Mouse (Mus musculus): ENCODE results near the gene Il10. TPM values are rescaled to one million over a fixed set of nuclear protein-coding genes. Genes with fewer than 3 reads are reported as not detected.

Il10 gene
- polyA plus RNA-seq (2016; fragmentation: Nextera tagmentation; extraction: Ambion mirVana) = not detected in 2 replicates

DNA sequence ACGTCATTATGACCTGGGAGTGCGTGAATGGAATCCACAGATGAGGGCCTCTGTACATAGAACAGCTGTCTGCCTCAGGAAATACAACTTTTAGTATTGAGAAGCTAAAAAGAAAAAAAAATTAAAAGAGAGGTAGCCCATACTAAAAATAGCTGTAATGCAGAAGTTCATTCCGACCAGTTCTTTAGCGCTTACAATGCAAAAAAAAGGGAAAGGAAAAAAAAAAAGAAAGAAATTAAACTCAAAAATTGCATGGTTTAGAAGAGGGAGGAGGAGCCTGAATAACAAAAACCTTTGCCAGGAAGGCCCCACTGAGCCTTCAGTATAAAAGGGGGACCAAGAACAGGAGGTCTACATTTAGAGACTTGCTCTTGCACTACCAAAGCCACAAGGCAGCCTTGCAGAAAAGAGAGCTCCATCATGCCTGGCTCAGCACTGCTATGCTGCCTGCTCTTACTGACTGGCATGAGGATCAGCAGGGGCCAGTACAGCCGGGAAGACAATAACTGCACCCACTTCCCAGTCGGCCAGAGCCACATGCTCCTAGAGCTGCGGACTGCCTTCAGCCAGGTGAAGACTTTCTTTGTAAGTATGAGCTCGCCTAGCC lies at the start of gene Il10:
Gene Il10 (plus strand): TSS at position 354 of the 607 bp plus-strand sequence.
- 0 out of 2 replicates have a peak, but pooled peaks cover 6% of the 10 kb centered on the region for H3K27me3 ChIP-seq
- no peak within 1 kb of the TSS for H3K27ac ChIP-seq (replicated peaks)
- WGBS = 78% methylated on average over 8 of the region's 8 CpGs
- no peaks in the 10 kb centered on the region for H3K9me3 ChIP-seq
- no peak within 1 kb of the TSS for H3K4me2 ChIP-seq (replicated peaks)
- no peaks in the 10 kb centered on the region for H3K36me3 ChIP-seq
- H3K9ac ChIP-seq (replicated peaks) = no peak within 1 kb of the TSS
- no peak for ATAC-seq (ENCODE audit: low FRiP score, low read depth)
- no peak within 1 kb of the TSS for H3K4me3 ChIP-seq
- H3K4me1 ChIP-seq = no peaks in the 10 kb centered on the region

GRCm38 (mm10) chr1:130979455-130979854 lies 40.2 kb upstream of the Il10 start:
- no peak overlapping the region for H3K4me2 ChIP-seq (replicated peaks)
- H3K4me1 ChIP-seq = no peaks in the 10 kb centered on the region
- H3K36me3 ChIP-seq = no peaks in the 10 kb centered on the region
- 67% methylated on average over 1 of the region's 1 CpGs for WGBS
- no peak overlapping the region for H3K9ac ChIP-seq (replicated peaks)
- no peak overlapping the region for H3K27ac ChIP-seq (replicated peaks)
- H3K9me3 ChIP-seq = no peaks in the 10 kb centered on the region
- no peak overlapping the region for H3K4me3 ChIP-seq
- no peak for ATAC-seq (ENCODE audit: low FRiP score, low read depth)
- H3K27me3 ChIP-seq = no peaks in the 10 kb centered on the region

GRCm38 (mm10) chr1:130984441-130984840 lies 35.2 kb upstream of the Il10 start:
- 60% methylated on average over 7 of the region's 7 CpGs for WGBS
- H3K4me3 ChIP-seq = no peak overlapping the region
- H3K27me3 ChIP-seq = no peaks in the 10 kb centered on the region
- no peaks in the 10 kb centered on the region for H3K36me3 ChIP-seq
- no peak for ATAC-seq (ENCODE audit: low FRiP score, low read depth)
- no peak overlapping the region for H3K9ac ChIP-seq (replicated peaks)
- no peaks in the 10 kb centered on the region for H3K9me3 ChIP-seq
- H3K4me1 ChIP-seq = no peaks in the 10 kb centered on the region
- no peak overlapping the region for H3K27ac ChIP-seq (replicated peaks)
- no peak overlapping the region for H3K4me2 ChIP-seq (replicated peaks)

GRCm38 (mm10) chr1:130987001-130987400 lies 32.6 kb upstream of the Il10 start:
- WGBS = 92% methylated on average over 5 of the region's 5 CpGs
- no peak overlapping the region for H3K4me3 ChIP-seq
- H3K4me1 ChIP-seq = no peaks in the 10 kb centered on the region
- no peak for ATAC-seq (ENCODE audit: low FRiP score, low read depth)
- no peak overlapping the region for H3K27ac ChIP-seq (replicated peaks)
- no peak overlapping the region for H3K4me2 ChIP-seq (replicated peaks)
- no peaks in the 10 kb centered on the region for H3K9me3 ChIP-seq
- no peaks in the 10 kb centered on the region for H3K36me3 ChIP-seq
- H3K9ac ChIP-seq (replicated peaks) = no peak overlapping the region
- H3K27me3 ChIP-seq = no peaks in the 10 kb centered on the region

GRCm38 (mm10) chr1:130987418-130987817 lies 32.2 kb upstream of the Il10 start:
- H3K9ac ChIP-seq (replicated peaks) = no peak overlapping the region
- H3K4me2 ChIP-seq (replicated peaks) = no peak overlapping the region
- no peaks in the 10 kb centered on the region for H3K36me3 ChIP-seq
- H3K27ac ChIP-seq (replicated peaks) = no peak overlapping the region
- no peaks in the 10 kb centered on the region for H3K4me1 ChIP-seq
- H3K27me3 ChIP-seq = no peaks in the 10 kb centered on the region
- no peak for ATAC-seq (ENCODE audit: low FRiP score, low read depth)
- H3K4me3 ChIP-seq = no peak overlapping the region
- H3K9me3 ChIP-seq = no peaks in the 10 kb centered on the region

GRCm38 (mm10) chr1:130989331-130989730 lies 30.3 kb upstream of the Il10 start:
- no peaks in the 10 kb centered on the region for H3K4me1 ChIP-seq
- no peaks in the 10 kb centered on the region for H3K9me3 ChIP-seq
- 87% methylated on average over 3 of the region's 3 CpGs for WGBS
- H3K4me3 ChIP-seq = no peak overlapping the region
- ATAC-seq (ENCODE audit: low FRiP score, low read depth) = no peak
- H3K27ac ChIP-seq (replicated peaks) = no peak overlapping the region
- H3K36me3 ChIP-seq = no peaks in the 10 kb centered on the region
- H3K4me2 ChIP-seq (replicated peaks) = no peak overlapping the region
- no peaks in the 10 kb centered on the region for H3K27me3 ChIP-seq
- H3K9ac ChIP-seq (replicated peaks) = no peak overlapping the region

DNA sequence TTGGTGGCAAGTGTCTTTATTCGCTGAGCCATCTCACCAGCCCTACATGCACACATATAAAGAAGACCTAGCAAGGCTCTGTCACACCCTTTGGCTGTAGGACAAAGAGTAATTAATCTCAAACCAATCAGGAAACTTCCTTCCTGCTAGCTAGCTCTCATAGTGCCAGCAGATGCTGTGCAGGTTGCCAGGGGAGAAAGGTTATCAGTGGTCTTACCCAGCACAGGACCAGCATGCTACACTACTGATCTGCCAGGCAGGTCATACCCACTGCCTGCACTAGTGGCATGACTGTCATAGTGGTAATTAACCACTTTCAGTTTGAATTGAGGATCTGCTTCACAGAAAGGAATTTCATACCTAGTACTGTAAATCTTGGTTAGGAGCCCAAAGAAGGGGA lies 29.2 kb upstream of the Il10 start:
- Histone ChIP-seq H3K27ac (replicated peaks) (no peak overlapping the region), H3K9me3 (no peaks in the 10 kb centered on the region), H3K4me2 (replicated peaks) (no peak overlapping the region), H3K27me3 (no peaks in the 10 kb centered on the region), H3K9ac (replicated peaks) (no peak overlapping the region), H3K4me1 (no peaks in the 10 kb centered on the region), H3K36me3 (no peaks in the 10 kb centered on the region), H3K4me3 (no peak overlapping the region)
- WGBS = 97% methylated on average over 1 of the region's 1 CpGs
- ATAC-seq (ENCODE audit: low FRiP score, low read depth) = no peak

- no peaks in the 10 kb centered on the region for H3K9me3 ChIP-seq
- no peaks in the 10 kb centered on the region for H3K27me3 ChIP-seq
- no peak overlapping the region for H3K27ac ChIP-seq (replicated peaks)
- WGBS = 89% methylated on average over 9 of the region's 9 CpGs
- no peak for ATAC-seq (ENCODE audit: low FRiP score, low read depth)
- no peak overlapping the region for H3K4me2 ChIP-seq (replicated peaks)
- H3K4me1 ChIP-seq = no peaks in the 10 kb centered on the region
- H3K4me3 ChIP-seq = no peak overlapping the region
- no peaks in the 10 kb centered on the region for H3K36me3 ChIP-seq
- no peak overlapping the region for H3K9ac ChIP-seq (replicated peaks)
Observed at GRCm38 (mm10) chr1:130993574-130994154, 26.0 kb upstream of the Il10 start.

DNA sequence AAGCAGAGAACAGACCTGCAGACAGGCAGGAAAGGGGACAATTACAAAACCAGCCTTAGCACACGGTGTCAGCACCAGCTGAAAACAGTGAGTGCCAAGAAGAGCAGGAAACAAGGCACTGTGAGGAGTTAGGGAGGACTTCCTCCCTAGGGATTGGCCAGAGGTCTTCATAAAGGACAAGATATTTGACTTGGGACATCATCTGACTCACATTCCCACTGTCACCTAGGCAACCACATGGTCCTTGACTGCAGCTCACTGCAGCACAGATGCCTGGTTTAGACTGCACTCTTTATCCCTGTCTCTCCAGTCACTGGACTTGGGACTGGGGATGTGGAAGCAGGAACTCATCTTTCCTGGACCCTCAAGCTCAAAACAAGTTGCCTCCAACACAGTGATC lies 24.1 kb upstream of the Il10 start:
- no peak overlapping the region for H3K4me2 ChIP-seq (replicated peaks)
- no peaks in the 10 kb centered on the region for H3K9me3 ChIP-seq
- no peak for ATAC-seq (ENCODE audit: low FRiP score, low read depth)
- no peak overlapping the region for H3K9ac ChIP-seq (replicated peaks)
- no peaks in the 10 kb centered on the region for H3K4me1 ChIP-seq
- WGBS = 63% methylated on average over 1 of the region's 1 CpGs
- no peaks in the 10 kb centered on the region for H3K27me3 ChIP-seq
- H3K36me3 ChIP-seq = no peaks in the 10 kb centered on the region
- no peak overlapping the region for H3K4me3 ChIP-seq
- H3K27ac ChIP-seq (replicated peaks) = no peak overlapping the region

GRCm38 (mm10) chr1:130996356-130996755 lies 23.3 kb upstream of the Il10 start:
- Histone ChIP-seq H3K4me1 (no peaks in the 10 kb centered on the region), H3K4me3 (no peak overlapping the region), H3K9ac (replicated peaks) (no peak overlapping the region), H3K4me2 (replicated peaks) (no peak overlapping the region), H3K27me3 (no peaks in the 10 kb centered on the region), H3K9me3 (no peaks in the 10 kb centered on the region), H3K27ac (replicated peaks) (no peak overlapping the region), H3K36me3 (no peaks in the 10 kb centered on the region)
- ATAC-seq (ENCODE audit: low FRiP score, low read depth) = no peak
- WGBS = 93% methylated on average over 10 of the region's 10 CpGs

- 85% methylated on average over 4 of the region's 4 CpGs for WGBS
- ATAC-seq (ENCODE audit: low FRiP score, low read depth) = no peak
Observed at GRCm38 (mm10) chr1:130997441-130997840, 22.2 kb upstream of the Il10 start.

DNA sequence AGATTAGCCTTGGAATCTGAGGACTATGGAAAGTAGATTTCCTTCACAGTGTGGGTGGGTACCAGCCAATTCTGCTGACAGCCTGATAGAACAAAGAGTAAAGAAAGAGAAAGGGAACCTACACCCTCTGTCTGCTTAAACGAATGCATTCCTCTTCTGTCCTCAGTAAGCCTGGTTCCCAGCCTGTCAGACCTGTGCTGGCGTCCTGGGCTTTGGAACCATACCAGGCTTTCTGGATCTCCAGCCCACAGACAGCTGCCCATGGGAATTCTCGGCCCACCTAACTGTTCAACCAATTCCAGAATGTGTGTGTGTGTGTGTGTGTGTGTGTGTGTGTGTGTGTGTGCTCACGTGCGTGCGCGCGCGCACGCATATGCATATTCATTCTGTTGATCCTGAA lies 21.3 kb upstream of the Il10 start:
- ATAC-seq (ENCODE audit: low FRiP score, low read depth) = no peak
- WGBS = 90% methylated on average over 10 of the region's 10 CpGs
- H3K4me3 ChIP-seq = no peak overlapping the region

More at GRCm38 (mm10) chr1:130997441-130997840, 22.2 kb upstream of the Il10 start:
- H3K36me3 ChIP-seq = no peaks in the 10 kb centered on the region
- H3K4me2 ChIP-seq (replicated peaks) = no peak overlapping the region
- H3K4me3 ChIP-seq = no peak overlapping the region
- H3K27ac ChIP-seq (replicated peaks) = no peak overlapping the region
- no peaks in the 10 kb centered on the region for H3K27me3 ChIP-seq
- H3K4me1 ChIP-seq = no peaks in the 10 kb centered on the region
- H3K9ac ChIP-seq (replicated peaks) = no peak overlapping the region
- H3K9me3 ChIP-seq = no peaks in the 10 kb centered on the region

GRCm38 (mm10) chr1:130999708-131000107 lies 19.9 kb upstream of the Il10 start:
- Histone ChIP-seq H3K4me2 (replicated peaks) (no peak overlapping the region), H3K9ac (replicated peaks) (no peak overlapping the region), H3K36me3 (no peaks in the 10 kb centered on the region), H3K27me3 (no peaks in the 10 kb centered on the region), H3K9me3 (no peaks in the 10 kb centered on the region), H3K4me1 (no peaks in the 10 kb centered on the region), H3K4me3 (no peak overlapping the region), H3K27ac (replicated peaks) (no peak overlapping the region)
- no peak for ATAC-seq (ENCODE audit: low FRiP score, low read depth)
- 95% methylated on average over 4 of the region's 4 CpGs for WGBS

More for the DNA sequence above, 21.3 kb upstream of the Il10 start:
- no peaks in the 10 kb centered on the region for H3K9me3 ChIP-seq
- H3K36me3 ChIP-seq = no peaks in the 10 kb centered on the region
- H3K4me1 ChIP-seq = no peaks in the 10 kb centered on the region
- no peak overlapping the region for H3K4me2 ChIP-seq (replicated peaks)
- H3K9ac ChIP-seq (replicated peaks) = no peak overlapping the region
- no peaks in the 10 kb centered on the region for H3K27me3 ChIP-seq
- no peak overlapping the region for H3K27ac ChIP-seq (replicated peaks)
